Mouse (Mus musculus) layer of hippocampus, postnatal 14 days (tissue): Measurements from ENCODE around the gene Gtf3a. TPM values are rescaled to one million over a fixed set of nuclear protein-coding genes. Genes with fewer than 3 reads are reported as not detected.
A peak's percentile ranks its signal among the peaks of the same experiment; 100 is the strongest.

ENCODE experiments used
- DNase-seq, 2 experiments: peaks; one replicate each; pipeline ENCODE4 v3.0.0; 2021 to 2022; ENCODE audit warnings: low spot score in 2 of 2, mixed read lengths in 1 of 2
- total RNA-seq, 2 experiments: library from RNA; stranded (reverse); gene quantifications; 2 replicates each; pipeline ENCODE4 v1.2.3; 2021

Gtf3a gene
- total RNA-seq, 2 experiments from 2014 or later, result 23.5 to 26.5 TPM

- DNase-seq, result no peak
These were observed 32.9 kb downstream of the Gtf3a start for GRCm38 (mm10) chr5:146981376-146981775.

GRCm38 (mm10) chr5:146983216-146983615 is 34.8 kb downstream of the Gtf3a start:
- peak; percentile 30 to 60 for DNase-seq

GRCm38 (mm10) chr5:146985725-146986433 is 37.4 kb downstream of the Gtf3a start:
- DNase-seq, result no peak

GRCm38 (mm10) chr5:146987588-146987987 is 39.1 kb downstream of the Gtf3a start:
- DNase-seq, result no peak

GRCm38 (mm10) chr5:146989051-146989450 is 40.6 kb downstream of the Gtf3a start:
- no peak for DNase-seq

GRCm38 (mm10) chr5:146993509-146993908 is 45.1 kb downstream of the Gtf3a start:
- DNase-seq, result peak; percentile 26 to 40

GRCm38 (mm10) chr5:146994973-146995372 is 46.5 kb downstream of the Gtf3a start:
- no peak for DNase-seq

GRCm38 (mm10) chr5:146996812-146997211 is 48.4 kb downstream of the Gtf3a start:
- DNase-seq, result no peak

- no peak for DNase-seq
These were observed 50.3 kb downstream of the Gtf3a start for GRCm38 (mm10) chr5:146998802-146999201.

GRCm38 (mm10) chr5:147001312-147001711 is 52.9 kb downstream of the Gtf3a start:
- no peak for DNase-seq

GRCm38 (mm10) chr5:147003303-147003702 is 54.8 kb downstream of the Gtf3a start:
- DNase-seq, result no peak

Other genes with a start within 250 kb of the Gtf3a start
- 10 to 100 TPM; 59.6 to 60.6 TPM for gene Usp12, start 153.7 kb upstream of the Gtf3a start, total RNA-seq
- 100 to 1,000 TPM; 204 to 212 TPM for gene Rpl21, start 115.8 kb upstream of the Gtf3a start, total RNA-seq
- 10 to 100 TPM; 22.6 to 25.5 TPM for gene Rasl11a, start 103.6 kb upstream of the Gtf3a start, total RNA-seq
- gene Mtif3, start 15.1 kb downstream of the Gtf3a start, total RNA-seq, result 10 to 100 TPM; 18.1 to 19.3 TPM
- 1 to 10 TPM; 5.2 to 6.1 TPM for gene Lnx2, start 127.9 kb downstream of the Gtf3a start, total RNA-seq
- gene Polr1d, start 128.4 kb downstream of the Gtf3a start, total RNA-seq, result 10 to 100 TPM; 62.4 to 75.0 TPM
- gene Gsx1, start 240.0 kb downstream of the Gtf3a start, total RNA-seq, result under 1 TPM; 0.72 to 0.97 TPM